Mouse (Mus musculus) stomach, postnatal 0 days (tissue): ENCODE results near the gene Mef2d.

Source experiments
- CTCF ChIP-seq: IDR thresholded peaks from 2 replicates; pipeline ENCODE4 v1.5.1; 2016; ENCODE audit warnings: antibody characterized with exemption, low read depth, mild to moderate bottlenecking, moderate library complexity
- EP300 ChIP-seq: optimal IDR thresholded peaks from 2 replicates; pipeline ENCODE3; 2016; ENCODE audit warnings: antibody characterized with exemption

DNA sequence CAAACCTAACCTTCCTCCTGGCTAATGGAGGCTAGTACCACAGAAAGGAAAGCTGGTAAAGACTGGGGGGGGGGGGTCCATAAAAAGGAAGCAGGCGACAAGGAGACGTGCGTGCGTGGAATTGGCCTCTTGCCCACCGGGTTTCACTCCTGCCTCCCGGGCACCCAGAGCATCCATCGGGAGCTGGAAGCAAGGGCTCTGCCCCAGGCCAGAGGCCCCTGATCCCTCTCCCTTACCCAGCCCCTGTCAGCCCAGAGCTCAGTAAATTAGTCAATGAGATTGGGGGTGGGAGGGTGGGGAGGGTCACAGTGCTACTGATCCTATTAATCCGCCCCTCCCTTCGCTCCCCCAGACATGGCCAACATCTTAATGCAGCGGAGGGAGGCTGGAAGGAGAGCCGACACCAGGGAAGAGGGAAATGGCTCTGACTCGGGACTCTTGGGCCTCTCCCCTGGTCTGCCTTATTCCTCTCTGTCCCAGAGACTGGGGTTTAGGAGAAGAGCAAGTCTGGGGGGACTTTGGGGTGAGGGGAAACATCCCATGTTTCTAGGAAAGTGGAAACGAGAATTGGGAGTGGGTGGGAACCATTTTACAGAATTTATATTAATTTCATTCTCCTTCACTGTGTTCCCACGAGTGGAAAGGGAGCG lies 65.4 kb downstream of the Mef2d start:
- TF ChIP-seq CTCF (no peak), EP300 (no peak)
